ENCODE assay signal across 19 mouse cellular contexts in the genomic region with DNA sequence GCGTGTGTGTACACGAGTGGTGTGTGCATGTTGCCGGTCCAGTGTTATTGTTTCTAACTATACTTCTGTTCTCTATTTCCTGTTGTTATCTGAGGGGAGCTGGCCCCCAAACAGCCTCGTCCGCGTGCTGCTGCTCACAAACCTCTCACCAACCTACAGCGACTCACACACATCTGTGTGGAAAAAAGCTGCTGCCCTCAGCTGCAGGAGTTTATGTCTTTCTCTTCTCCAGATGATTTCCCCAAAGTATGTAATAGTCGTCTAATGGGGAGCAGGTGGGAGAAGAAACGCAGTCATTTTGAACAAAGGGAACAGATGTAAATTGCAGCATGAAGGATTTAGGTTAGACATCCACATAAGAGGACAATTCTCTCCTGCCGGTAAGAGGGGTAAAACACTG. TPM values are rescaled to one million over a fixed set of nuclear protein-coding genes. Genes with fewer than 3 reads are reported as not detected.
DNase-seq lines count a peak whose midpoint lies in the region; ATAC-seq lines count a peak whose summit lies in the region.
"Had no signal": no experiment of that assay in that cellular context is flagged by ENCODE, and none has a peak within 500 bp of the region (broad histone marks: within the 10 kb centered on the region; RNA-seq: fewer than 3 reads in every experiment).

No protein-coding gene starts in this region.

- no peaks in the 10 kb centered on the region for H3K36me3 ChIP-seq in heart, embryonic 12.5 days
- H3K36me3 ChIP-seq in midbrain, embryonic 12.5 days: no peaks in the 10 kb centered on the region
- H3K36me3 ChIP-seq in midbrain, embryonic 10.5 days: no peaks in the 10 kb centered on the region
- H3K36me3 ChIP-seq in limb, embryonic 10.5 days: no peaks in the 10 kb centered on the region
- H3K36me3 ChIP-seq: forebrain, embryonic 15.5 days had no signal

- 48% methylated on average over 10 of the region's 10 CpGs for WGBS in heart, embryonic 12.5 days
- WGBS in midbrain, embryonic 12.5 days: 47% methylated on average over 10 of the region's 10 CpGs
- WGBS in midbrain, embryonic 10.5 days: 60% methylated on average over 10 of the region's 10 CpGs
- WGBS in limb, embryonic 10.5 days: 34% methylated on average over 10 of the region's 10 CpGs

- no peak for ATAC-seq in heart, embryonic 12.5 days (ENCODE audit: insufficient number of reproducible peaks, low FRiP score)
- no peak for ATAC-seq in midbrain, embryonic 12.5 days (ENCODE audit: low FRiP score, low read depth)
- ATAC-seq: forebrain, embryonic 15.5 days; hindbrain, postnatal 0 days had no signal

- H3K4me1 ChIP-seq in heart, embryonic 12.5 days (replicated peaks): peaks cover 11% of the 10 kb centered on the region
- H3K4me1 ChIP-seq in midbrain, embryonic 12.5 days: peaks cover 16% of the 10 kb centered on the region; the same call in 1 of the 2 replicates
- H3K4me1 ChIP-seq in midbrain, embryonic 10.5 days: peaks cover 34% of the 10 kb centered on the region
- H3K4me1 ChIP-seq in limb, embryonic 10.5 days: peaks cover 44% of the 10 kb centered on the region

- H3K27ac ChIP-seq in heart, embryonic 12.5 days (ENCODE audit: poor library complexity, severe bottlenecking): no peak overlapping the region
- 0 out of 2 replicates have a peak overlapping the region, but pooled peaks have one; percentile 30 for H3K27ac ChIP-seq in midbrain, embryonic 12.5 days (replicated peaks)
- H3K27ac ChIP-seq in midbrain, embryonic 10.5 days (replicated peaks): no peak overlapping the region
- H3K27ac ChIP-seq in limb, embryonic 10.5 days: peak overlapping the region; percentile 80
- H3K27ac ChIP-seq: forebrain, embryonic 15.5 days; hindbrain, postnatal 0 days; left cerebral cortex, adult 2 months; stomach, postnatal 0 days had no signal

- no peaks in the 10 kb centered on the region for H3K27me3 ChIP-seq in heart, embryonic 12.5 days (replicated peaks)
- peaks cover 19% of the 10 kb centered on the region for H3K27me3 ChIP-seq in midbrain, embryonic 12.5 days
- H3K27me3 ChIP-seq in midbrain, embryonic 10.5 days (ENCODE audit: low read depth, poor library complexity, severe bottlenecking): no peaks in the 10 kb centered on the region
- no peaks in the 10 kb centered on the region for H3K27me3 ChIP-seq in limb, embryonic 10.5 days (ENCODE audit: low read depth, poor library complexity, severe bottlenecking)
- H3K27me3 ChIP-seq: forebrain, embryonic 15.5 days had no signal

- intact Hi-C loops in heart, postnatal 10 days (cut with DNase I): loop anchor here (10.0 kb wide), 2 partner anchors 207 to 1297 kb away; no protein-coding TSS in a partner anchor

- H3K4me2 ChIP-seq in heart, embryonic 12.5 days: peak overlapping the region; percentile 25; the same call in 1 of the 2 replicates
- no peak overlapping the region for H3K4me2 ChIP-seq in midbrain, embryonic 12.5 days (replicated peaks)
- H3K4me2 ChIP-seq: forebrain, embryonic 15.5 days had no signal

- H3K9ac ChIP-seq in heart, embryonic 12.5 days: no peak overlapping the region
- H3K9ac ChIP-seq in midbrain, embryonic 12.5 days (replicated peaks): no peak overlapping the region
- H3K9ac ChIP-seq: forebrain, embryonic 15.5 days had no signal

- no peak for DNase-seq in heart, postnatal 10 days
- DNase-seq in midbrain, embryonic 10.5 days (ENCODE audit: low spot score): no peak
- peak; percentile 62 for DNase-seq in limb, embryonic 10.5 days (ENCODE audit: low spot score)
- DNase-seq in cerebellum, postnatal 25 days: no peak
- DNase-seq in thymus, postnatal 4 days: no peak
- DNase-seq: adrenal gland, adult 8-10 months; B cell, adult 2 months; cerebellum, adult 11-12 months; cerebellum, postnatal 36 days; kidney, adult 2 months; kidney, postnatal 14 days; lung, adult 18-20 months; thymus, postnatal 36 days had no signal

- H3K9me3 ChIP-seq in heart, embryonic 12.5 days (replicated peaks): no peaks in the 10 kb centered on the region
- no peaks in the 10 kb centered on the region for H3K9me3 ChIP-seq in midbrain, embryonic 12.5 days
- no peaks in the 10 kb centered on the region for H3K9me3 ChIP-seq in midbrain, embryonic 10.5 days (replicated peaks)
- H3K9me3 ChIP-seq in limb, embryonic 10.5 days (replicated peaks): no peaks in the 10 kb centered on the region
- H3K9me3 ChIP-seq: forebrain, embryonic 15.5 days had no signal

- H3K4me3 ChIP-seq in heart, embryonic 12.5 days: no peak overlapping the region
- no peak overlapping the region for H3K4me3 ChIP-seq in midbrain, embryonic 12.5 days
- no peak overlapping the region for H3K4me3 ChIP-seq in midbrain, embryonic 10.5 days
- H3K4me3 ChIP-seq in limb, embryonic 10.5 days: no peak overlapping the region
- H3K4me3 ChIP-seq: forebrain, embryonic 15.5 days; left cerebral cortex, adult 2 months had no signal

RNA-seq across cellular contexts. Expression of a gene that starts 55.1 kb away (rescaled TPM):
- 7.4 and 8.0 TPM in 2 replicates for polyA plus RNA-seq in heart, embryonic 12.5 days (2016; fragmentation: Nextera tagmentation; extraction: Ambion mirVana)
- total RNA-seq in heart, postnatal 10 days (2021): 10 to 100 TPM; 10.8 TPM
- polyA plus RNA-seq in midbrain, embryonic 12.5 days (2016; fragmentation: Nextera tagmentation; extraction: Ambion mirVana): 48.9 and 52.0 TPM in 2 replicates
- 14.4 and 17.7 TPM in 2 replicates for polyA plus RNA-seq in midbrain, embryonic 10.5 days (2016; fragmentation: Nextera tagmentation; extraction: Ambion mirVana)
- polyA plus RNA-seq in limb, embryonic 10.5 days (2016; fragmentation: Nextera tagmentation; extraction: Ambion mirVana): 15.8 and 28.1 TPM in 2 replicates

Comparison
In these comparisons a context has a peak if more than half of its experiments do, and no peak if none do; other contexts are left out.
1. H3K27ac ChIP-seq: peak in midbrain, embryonic 12.5 days (single experiment) and limb, embryonic 10.5 days (single experiment); none in heart, embryonic 12.5 days (single experiment) and midbrain, embryonic 10.5 days (single experiment).